Mouse (Mus musculus) heart, postnatal 25 days (tissue): ENCODE measurements around the gene RPS10-NUDT3. TPM values are rescaled to one million over a fixed set of nuclear protein-coding genes. Genes with fewer than 3 reads are reported as not detected.

Source experiments
- DNase-seq: peaks from one replicate; pipeline ENCODE4 v3.0.0; 2022; ENCODE audit warnings: low spot score
- intact Hi-C: fragments of 180-260 bp; cut with DNase I; formaldehyde crosslinking; loops from one replicate; pipeline ENCODE4 v1.15.1; 2025
- total RNA-seq, 2 experiments: library from RNA; stranded (reverse); gene quantifications; 2 replicates each; pipeline ENCODE4 v1.2.3; 2021

Gene RPS10-NUDT3
- total RNA-seq, 2 experiments from 2014 or later = 0.94 TPM; not detected in 1

DNA sequence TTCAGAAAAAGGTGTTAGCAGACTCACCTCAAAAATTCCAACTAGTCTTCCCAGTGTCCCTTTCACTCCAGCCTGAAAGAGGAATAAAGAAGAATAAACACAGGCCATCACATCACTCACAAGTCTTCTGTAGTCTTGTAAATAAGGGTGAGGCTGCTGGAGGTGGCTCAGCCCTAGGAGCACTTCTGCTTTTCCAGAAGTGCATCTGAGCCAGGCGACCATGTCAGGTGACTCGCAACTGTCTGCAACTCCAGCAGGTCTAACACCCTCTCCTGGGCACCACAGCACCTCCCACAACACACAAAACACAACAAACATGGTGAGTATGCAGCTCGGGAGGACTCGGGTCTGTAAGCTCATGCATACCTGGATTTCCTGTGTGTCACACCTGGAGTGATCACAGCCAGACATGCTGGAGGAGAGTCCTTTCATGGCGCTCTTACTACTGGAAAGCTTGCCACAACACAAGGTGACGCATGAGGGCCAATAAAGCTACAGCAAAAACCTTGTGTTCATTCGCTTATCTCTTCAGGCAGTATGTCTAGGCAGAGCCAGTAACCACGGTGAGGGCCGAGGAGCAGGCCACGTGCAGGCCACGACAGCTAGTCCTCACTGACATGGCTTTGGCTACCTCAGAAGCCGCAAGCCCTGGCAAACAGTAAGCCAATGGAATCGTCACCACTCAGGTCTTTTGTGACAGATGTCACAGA lies 51.7 kb downstream of the RPS10-NUDT3 start:
- no peak for DNase-seq
- intact Hi-C loops = no loop called here

DNA sequence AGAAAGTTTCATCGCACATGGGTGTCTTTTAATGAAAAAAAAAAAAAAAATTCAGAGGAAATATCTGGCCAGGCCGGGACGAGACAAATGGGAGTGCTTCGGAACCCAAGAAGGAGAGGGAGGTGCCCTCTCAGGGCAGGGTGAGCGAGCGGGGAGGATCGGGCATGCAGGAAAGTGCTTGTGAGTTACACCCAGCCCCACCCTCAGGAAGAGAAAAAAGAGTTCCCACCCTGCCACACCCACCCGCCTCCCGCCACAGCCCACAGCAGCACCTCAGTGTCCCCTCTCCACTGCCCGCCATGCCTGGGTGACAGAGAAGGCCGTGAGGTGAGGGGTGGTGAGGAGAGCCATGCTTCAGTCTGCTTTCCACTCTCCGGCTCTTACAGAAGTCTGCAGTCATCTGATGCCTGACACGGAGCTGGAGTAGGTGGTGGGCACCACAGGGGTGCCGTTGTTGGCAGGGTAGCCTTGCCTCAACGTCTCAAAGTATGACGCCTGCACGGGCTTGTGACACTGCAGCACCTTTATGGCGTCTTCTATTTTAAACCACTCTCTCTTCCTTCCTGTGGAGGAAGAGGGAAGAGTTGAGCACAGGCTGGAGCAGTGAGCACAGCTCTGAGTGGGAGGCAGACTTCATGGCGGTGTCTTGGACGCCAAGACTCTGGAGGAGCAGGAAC lies 54.5 kb downstream of the RPS10-NUDT3 start:
- intact Hi-C loops = no loop called here
- DNase-seq = no peak

DNA sequence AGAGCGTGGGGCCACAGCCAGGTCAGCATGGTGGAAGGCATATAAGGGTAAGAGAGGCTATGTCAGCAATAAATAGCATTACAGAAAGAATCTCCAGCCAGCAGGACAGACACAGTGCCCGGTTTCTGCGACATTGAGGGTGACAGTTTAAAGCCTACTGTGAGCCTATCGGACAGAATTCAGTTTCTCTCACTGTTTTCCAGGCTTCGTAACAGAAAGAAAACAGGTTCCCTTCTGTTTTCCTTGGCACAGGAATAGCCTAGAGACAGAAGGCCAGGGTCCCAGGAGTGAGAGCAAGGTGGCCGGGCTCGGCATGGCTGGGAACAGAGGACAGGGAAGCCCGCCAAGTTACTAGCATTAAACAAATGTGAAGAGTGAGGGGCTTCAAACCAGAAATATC lies 55.2 kb downstream of the RPS10-NUDT3 start:
- DNase-seq = no peak
- intact Hi-C loops = no loop called here

DNA sequence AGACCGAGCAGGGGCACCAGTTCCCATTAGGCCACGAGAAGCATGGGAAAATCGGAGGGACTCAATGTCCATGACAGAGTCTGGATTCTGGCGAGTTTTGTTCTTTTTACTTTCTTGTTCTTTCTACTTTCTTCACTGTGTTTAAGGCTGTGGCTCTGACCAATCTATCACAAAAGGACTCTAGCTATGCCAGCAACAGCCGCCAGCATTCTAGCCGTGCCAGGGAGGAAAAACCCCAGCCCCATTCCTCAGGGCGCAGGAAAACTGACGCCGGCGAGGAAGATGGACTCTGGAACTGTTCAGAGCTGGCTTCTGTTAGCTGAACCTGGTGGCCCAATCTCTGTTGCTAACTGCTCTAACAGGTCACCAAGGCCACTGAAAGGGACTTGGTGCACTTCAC lies 56.5 kb downstream of the RPS10-NUDT3 start:
- intact Hi-C loops = no loop called here
- DNase-seq = no peak

DNA sequence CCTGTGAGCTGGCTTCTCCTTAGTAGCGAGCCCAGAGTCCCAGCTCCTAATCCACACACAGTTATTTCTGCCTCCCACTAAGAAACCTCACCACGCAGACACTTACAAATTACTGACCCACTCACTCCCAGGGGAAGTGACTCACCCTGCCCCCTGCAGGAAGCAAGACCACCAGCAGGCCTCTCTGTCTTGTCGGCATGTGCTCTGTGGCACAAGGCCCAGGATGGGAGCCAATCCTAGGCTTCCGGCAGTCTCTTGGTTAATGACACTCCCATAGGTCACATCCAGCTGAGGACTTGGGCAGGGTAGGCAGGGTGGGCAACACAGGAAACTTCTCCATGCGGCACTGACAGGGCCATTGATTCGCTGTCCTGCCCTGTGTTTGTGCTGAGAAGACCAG lies 57.6 kb downstream of the RPS10-NUDT3 start:
- DNase-seq = no peak
- intact Hi-C loops = no loop called here

DNA sequence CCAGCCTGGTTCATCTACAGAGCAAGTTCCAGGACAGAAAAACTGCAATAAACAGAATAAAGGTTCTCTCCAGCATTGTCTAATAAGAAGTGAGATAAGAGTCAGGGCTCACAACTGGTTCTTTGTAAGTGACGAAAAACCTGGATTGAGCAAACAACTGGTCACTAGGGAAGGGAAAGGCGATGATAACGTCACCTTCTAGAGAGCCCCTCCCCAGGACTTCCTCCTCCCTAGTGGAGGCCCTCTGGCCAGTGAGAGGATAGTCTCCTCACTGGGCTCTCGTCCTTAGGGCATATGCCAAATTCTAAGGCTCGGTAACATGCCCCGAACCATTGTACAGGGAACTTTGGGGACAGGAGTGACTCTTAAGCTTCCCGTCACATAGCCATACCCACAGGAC lies 59.0 kb downstream of the RPS10-NUDT3 start:
- intact Hi-C loops = no loop called here
- no peak for DNase-seq

DNA sequence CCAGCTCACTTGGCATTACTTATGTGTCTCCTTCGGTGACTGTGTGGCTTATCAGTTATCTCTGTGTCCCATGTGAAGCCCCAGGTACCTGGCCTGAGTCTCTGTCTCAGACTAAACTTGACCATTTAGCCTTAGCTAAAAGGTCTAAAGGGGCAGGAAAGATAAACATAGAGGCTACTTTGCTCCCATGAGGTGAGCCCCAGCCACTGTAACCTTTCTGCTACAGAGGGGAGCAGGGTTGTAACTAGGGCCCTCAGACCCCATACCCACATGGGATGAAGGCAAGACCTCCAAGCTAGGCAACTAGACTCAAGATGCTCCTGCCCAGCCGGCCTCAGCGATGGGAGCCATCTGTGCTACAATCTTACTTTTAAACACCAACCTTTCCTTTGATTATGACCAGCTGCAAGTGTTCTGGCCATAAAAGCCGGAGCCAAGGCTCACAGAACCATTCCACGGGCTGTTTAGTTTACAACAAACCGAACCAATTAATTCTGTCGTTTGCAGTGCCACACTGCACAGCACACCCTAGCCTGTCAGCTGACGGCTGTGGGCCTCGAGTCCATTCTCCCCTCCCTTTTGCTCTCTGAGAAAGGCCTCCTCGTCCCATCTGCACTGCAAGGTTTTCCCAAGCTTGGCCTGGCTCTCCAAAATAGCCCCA lies 59.8 kb downstream of the RPS10-NUDT3 start:
- no peak for DNase-seq
- intact Hi-C loops = no loop called here

DNA sequence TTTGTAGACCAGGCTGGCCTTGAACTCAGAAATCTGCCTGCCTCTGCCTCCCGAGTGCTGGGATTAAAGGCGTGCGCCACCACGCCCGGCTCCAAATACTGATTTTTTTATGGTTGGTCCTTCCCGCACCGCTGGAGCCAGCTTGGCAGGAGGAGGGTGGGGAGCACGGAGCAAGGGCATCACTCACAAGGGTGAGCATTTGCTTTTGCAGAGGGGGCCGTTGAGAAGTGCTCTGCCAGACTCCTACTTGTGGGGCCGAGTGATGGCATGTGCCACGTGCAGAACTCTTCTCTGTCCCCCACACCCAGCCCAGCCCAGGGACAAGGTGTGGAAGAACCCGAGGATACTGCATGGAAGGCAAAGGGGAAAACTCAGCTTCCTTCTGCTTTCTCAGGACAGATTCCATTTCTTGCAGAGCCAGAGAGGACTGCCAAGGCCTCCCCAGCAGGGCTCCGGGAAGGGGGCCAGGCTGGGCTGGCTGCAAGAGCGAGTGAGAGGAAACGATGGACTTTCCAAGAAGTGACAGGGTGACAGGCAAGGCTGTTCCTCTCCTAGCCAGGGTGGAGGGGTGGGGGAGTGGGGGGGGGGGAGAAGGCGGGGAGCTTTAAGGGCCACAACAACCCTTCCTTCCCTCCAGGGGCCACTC lies 60.4 kb downstream of the RPS10-NUDT3 start:
- intact Hi-C loops = no loop called here
- peak; percentile 80 for DNase-seq

DNA sequence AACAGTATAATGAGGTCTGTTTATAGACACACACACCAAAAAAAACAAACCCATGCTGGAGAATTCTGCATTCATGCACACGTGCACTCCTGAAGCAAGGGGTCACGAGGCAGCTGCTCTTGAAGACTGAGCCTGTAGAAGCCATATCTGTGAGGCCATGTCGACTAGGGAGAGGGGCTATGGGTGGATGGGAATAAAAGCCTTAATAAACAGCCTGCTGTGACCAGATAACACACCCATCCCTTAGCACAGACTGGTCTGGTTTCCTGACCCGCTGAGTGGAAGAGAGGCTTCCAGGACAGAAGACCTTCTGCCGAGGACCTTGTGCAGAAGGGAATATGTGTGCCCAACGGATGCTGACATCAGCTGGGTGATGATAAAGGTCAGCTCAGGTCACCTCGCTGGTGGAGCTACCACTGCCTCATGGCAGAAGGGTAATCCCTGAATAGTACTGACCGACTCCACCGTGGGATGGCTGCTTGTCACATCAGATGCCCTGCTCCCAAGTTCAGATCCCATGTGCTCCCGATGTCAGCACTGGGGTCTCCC lies 61.2 kb downstream of the RPS10-NUDT3 start:
- intact Hi-C loops = no loop called here
- no peak for DNase-seq

DNA sequence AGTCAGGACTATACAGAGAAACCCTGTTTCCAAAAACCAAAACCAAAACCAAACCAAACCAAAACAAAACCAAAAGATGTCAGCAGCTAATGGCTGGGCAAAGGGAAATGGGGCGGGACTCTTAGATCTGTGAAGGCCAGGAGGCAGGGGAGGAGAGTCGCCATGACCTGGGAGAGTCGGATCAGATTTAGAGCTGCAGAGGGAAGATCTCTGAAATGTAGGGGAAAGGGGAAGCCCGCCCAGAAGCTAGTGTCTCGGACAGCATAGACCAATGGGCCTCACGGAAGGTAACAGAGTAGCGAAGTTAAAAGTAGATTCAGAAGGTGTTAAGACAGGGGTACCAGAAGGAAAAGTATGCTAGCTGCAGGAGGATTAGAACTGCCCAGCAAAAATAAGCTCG lies 63.7 kb downstream of the RPS10-NUDT3 start:
- no peak for DNase-seq
- intact Hi-C loops = no loop called here

DNA sequence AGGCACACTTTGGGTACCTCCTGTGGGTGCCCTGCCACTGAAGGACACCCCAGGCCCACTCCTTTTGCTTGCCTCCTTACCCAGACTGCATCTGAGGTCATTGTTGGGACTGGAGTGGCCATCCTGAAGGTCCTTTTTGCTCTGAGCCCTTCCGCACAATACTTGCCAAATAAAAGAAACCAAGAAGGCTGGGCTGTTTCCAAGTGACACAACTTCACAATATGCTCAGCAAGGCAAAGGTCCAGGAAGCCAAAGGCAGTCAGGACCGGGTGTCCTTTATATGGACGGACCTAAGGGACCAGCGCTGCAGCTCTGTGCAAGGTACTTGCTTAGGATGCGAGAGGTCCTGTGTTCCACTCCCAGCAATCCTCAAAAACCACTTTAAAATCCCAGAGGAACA lies 66.8 kb downstream of the RPS10-NUDT3 start:
- intact Hi-C loops = loop anchor here (10.0 kb wide), 1 partner anchor 197 kb away; no protein-coding TSS in a partner anchor
- no peak for DNase-seq

DNA sequence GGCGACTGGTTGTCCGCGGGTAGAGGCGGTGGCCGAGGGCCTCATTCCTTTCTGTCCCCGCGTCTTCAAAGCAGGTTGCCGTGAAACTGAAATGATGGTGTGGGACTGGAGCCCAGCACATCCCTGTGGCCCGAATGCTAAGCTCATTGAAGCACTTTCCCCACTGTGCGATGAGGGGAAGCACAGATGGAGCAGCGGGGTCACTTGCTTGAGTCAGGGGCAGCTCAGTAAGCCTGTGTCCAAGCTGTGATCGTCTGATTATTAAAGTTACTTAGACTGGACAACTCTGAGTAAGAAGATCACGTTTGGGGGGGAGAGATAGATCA lies 69.1 kb downstream of the RPS10-NUDT3 start:
- intact Hi-C loops = loop anchor here (1.0 to 10.0 kb wide), 4 partner anchors 21 to 199 kb away; no protein-coding TSS in a partner anchor

DNA sequence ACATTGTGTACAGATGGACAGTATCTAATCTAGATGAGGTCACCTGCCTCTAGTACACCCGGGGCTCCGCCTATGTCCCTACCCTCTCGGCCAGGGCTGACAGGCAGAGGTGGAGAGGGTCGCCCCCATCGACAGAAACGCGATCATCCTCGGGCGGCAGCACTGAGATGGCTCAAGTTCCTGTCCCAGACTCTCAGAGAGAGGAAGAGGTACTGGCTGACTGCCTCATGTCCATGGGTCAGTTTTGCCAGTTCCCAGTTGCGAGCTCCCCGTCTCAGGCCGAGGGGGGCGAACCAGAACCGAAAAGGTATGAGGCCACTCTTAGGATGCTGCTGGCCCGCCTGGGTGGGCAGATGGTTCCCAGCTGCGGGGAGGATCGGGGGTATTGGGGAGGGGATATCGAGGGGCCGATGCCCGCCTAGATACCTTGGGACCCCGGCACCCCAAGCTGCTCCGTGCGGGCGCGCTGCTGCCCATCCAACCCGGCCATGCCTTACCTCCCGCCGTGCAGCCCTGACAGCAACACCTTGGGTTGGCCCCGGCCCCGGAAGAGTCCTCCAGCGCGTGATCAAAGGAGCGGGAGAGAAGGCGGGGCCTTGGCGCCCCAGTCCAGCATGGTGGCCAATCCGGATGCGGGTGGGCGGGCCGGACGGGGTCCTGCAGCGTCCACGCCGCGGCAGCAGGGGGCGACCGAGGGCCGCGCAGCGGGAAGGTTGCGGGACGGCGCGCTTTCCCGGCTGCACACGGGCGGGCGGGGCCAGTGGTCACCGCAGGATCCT lies 69.7 kb downstream of the RPS10-NUDT3 start, which contains the start of gene AI413582:
Gene AI413582 (minus strand): TSS at position 594 of the 779 bp plus-strand sequence.
- peak; percentile 91 for DNase-seq
- intact Hi-C loops = loop anchor here (1.0 to 10.0 kb wide), 3 partner anchors 31 to 199 kb away; no protein-coding TSS in a partner anchor

More for the DNA sequence above, 69.1 kb downstream of the RPS10-NUDT3 start:
- DNase-seq = no peak

DNA sequence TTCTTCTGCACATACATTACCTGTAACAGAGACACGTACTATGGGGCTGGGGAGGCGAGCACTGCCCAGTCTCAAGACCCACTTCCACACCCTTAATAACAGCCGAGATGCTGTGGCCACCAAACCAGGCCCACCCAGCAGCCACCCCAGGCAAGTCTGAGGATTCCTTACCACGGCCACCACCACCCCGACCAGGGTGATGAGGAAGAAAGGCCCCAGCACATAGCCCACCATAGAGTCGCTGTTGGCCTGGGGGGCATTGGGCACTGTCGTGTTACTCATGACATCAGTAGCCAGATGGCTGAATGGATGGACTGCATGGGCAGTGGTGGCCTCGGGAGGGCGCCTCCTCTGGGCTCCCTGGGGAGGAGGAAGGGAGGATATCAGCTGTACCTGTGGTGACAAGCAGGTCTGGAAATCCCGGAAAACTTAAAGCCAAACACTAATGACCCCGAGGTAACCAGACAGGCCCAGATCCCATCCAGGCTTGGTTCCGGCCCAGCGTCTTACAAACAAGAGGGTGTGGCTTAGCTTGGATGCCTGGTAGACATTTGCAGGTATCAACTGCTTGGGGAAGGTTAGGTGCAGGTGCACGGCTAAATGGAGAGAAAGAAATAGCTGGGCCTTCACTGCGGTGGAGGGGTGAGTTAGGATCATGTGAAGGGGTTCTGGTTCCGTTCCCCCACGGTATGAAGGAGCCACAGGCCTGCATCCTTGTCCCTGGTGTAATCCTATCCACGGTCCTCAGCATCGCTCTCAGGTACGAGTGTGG lies 70.4 kb downstream of the RPS10-NUDT3 start:
- no peak for DNase-seq
- intact Hi-C loops = loop anchor here (1.0 to 10.0 kb wide), 3 partner anchors 30 to 200 kb away; no protein-coding TSS in a partner anchor

DNA sequence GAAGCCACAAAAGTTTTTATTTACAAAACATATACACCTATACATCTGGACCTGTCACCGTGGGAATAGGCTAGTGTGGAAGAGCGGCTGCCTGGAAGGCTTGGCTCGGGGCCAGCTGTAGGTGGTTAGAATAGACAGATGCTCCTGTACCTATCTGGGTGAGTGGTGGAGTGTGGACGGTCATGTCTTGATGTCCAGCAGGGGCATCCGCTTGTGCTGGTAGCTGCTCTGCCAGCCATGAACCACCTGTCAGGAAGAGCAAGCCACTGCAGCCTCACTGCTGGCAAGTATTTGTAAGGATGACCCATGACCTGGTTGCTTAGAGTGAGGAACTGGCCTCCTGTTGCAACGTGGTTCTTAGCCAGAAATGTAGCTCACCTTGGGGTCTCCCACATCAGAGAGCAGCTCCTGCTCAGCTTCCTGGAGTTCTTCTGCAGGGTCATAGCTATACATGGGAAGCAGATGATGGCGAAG lies 71.2 kb downstream of the RPS10-NUDT3 start:
- DNase-seq = no peak
- intact Hi-C loops = loop anchor here (10.0 kb wide), 1 partner anchor 201 kb away; no protein-coding TSS in a partner anchor

DNA sequence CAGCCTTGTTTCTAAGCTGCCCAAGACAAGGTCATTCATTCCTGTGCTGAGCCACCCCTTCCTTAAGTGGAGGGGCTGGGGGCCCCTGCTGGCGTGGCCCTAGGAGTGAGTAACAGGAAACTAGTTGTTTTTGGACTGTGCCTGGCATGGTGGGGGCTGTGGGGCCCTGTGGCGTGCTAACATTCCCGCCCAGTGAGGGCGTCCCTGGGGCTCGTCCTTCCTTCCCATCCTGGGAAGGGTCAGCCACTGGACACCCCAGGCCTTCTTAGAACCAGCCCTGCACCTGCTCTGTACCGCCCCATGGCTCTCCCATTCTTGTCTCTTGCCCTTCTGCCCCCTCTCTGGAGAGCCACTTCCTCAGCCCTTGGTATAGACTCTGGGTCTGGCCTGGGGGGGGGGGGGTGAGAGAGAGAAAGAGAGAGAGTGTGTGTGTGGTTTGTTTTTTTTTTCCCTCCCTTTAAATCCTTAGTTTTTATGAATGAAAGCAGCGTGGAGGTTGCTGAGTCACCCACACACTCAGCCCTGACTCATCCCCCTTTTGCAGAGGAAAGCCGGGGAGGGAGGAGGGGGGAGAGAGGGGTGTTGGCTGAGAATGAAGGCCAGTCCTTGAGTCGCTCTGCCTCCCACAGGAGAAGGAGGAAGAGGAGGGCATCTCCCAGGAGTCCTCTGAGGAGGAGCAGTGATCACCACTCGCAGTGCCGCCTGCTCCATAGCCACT lies 73.1 kb downstream of the RPS10-NUDT3 start:
- DNase-seq = no peak
- intact Hi-C loops = loop anchor here (10.0 kb wide), 1 partner anchor 203 kb away; no protein-coding TSS in a partner anchor

DNA sequence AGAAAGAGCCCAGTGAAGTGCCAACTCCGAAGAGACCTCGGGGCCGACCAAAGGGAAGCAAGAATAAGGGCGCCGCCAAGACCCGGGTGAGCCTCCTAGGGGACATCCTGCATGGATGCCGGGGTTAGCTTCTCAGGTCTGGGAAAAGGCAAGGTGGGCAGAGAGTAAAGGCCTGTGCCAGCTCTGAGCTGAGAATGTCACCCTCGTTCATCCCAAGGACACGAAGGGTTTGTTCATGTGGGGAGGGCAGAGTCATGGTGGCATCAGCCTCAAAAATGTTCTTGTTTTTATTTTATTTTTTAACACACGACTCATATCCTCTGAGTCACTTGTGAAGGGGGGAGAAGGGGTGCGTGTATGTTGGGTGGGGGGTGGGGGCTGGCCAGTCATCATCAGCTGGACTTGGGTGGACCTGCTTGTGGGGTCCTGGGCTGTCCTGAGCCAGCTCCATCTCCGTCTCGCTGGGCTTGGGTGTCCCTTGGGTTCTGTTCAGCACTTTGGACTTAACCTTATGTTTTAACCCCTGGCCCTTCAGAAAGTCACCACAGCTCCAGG lies 74.0 kb downstream of the RPS10-NUDT3 start:
- no peak for DNase-seq
- intact Hi-C loops = loop anchor here (10.0 kb wide), 1 partner anchor 204 kb away; no protein-coding TSS in a partner anchor
